Mouse (Mus musculus) layer of hippocampus, adult 11-12 months (tissue): ENCODE data around the gene Rps28.

Source experiments
- DNase-seq: peaks from one replicate; pipeline ENCODE4 v3.0.0; 2022; ENCODE audit warnings: low spot score

Gene Rps28

GRCm38 (mm10) chr17:33773426-33773825 lies 50.9 kb downstream of the Rps28 start:
- DNase-seq, result no peak

GRCm38 (mm10) chr17:33771617-33772016 lies 52.7 kb downstream of the Rps28 start:
- no peak for DNase-seq
